Mouse (Mus musculus) T-helper 2 cell (primary cell): ENCODE data around the gene Jag2.

Experiments
- in situ Hi-C: fragments of 300-600 bp; cut with MboI, MseI; formaldehyde crosslinking; loops from one replicate; pipeline ENCODE4 v1.15.1; 2025; ENCODE audit warnings: high pct_unique_total_duplicates

The Jag2 gene

GRCm38 (mm10) chr12:112941156-112941775 is 11.7 kb upstream of the Jag2 start:
- in situ Hi-C loops = loop anchor here (10.0 to 25.0 kb wide), 2 partner anchors 136 to 804 kb away; partner anchors contain the start of genes Ahnak2, Clba1 and Kif26a

GRCm38 (mm10) chr12:112940710-112941109 is 11.1 kb upstream of the Jag2 start:
- in situ Hi-C loops = loop anchor here (10.0 to 25.0 kb wide), 2 partner anchors 136 to 803 kb away; partner anchors contain the start of genes Ahnak2, Clba1 and Kif26a

- in situ Hi-C loops = loop anchor here (10.0 to 25.0 kb wide), 2 partner anchors 135 to 803 kb away; partner anchors contain the start of genes Ahnak2, Clba1 and Kif26a
These were observed 10.7 kb upstream of the Jag2 start for GRCm38 (mm10) chr12:112940238-112940637.

- in situ Hi-C loops = loop anchor here (25.0 kb wide), 1 partner anchor 802 kb away; the partner anchor contains the start of gene Kif26a
These were observed 9.4 kb upstream of the Jag2 start for GRCm38 (mm10) chr12:112938873-112939565.

GRCm38 (mm10) chr12:112938366-112938765 is 8.8 kb upstream of the Jag2 start:
- in situ Hi-C loops = loop anchor here (25.0 kb wide), 1 partner anchor 801 kb away; the partner anchor contains the start of gene Kif26a

- in situ Hi-C loops = loop anchor here (25.0 kb wide), 1 partner anchor 801 kb away; the partner anchor contains the start of gene Kif26a
These were observed 8.3 kb upstream of the Jag2 start for GRCm38 (mm10) chr12:112937906-112938305.

- in situ Hi-C loops = loop anchor here (25.0 kb wide), 1 partner anchor 795 kb away; the partner anchor contains the start of gene Kif26a
These were observed 3.1 kb upstream of the Jag2 start for GRCm38 (mm10) chr12:112932647-112933046.

- in situ Hi-C loops = loop anchor here (25.0 kb wide), 1 partner anchor 791 kb away; the partner anchor contains the start of gene Kif26a
These were observed 955 bp downstream of the Jag2 start for GRCm38 (mm10) chr12:112928401-112929241.

- in situ Hi-C loops = loop anchor here (25.0 kb wide), 1 partner anchor 790 kb away; the partner anchor contains the start of gene Kif26a
These were observed 2.3 kb downstream of the Jag2 start for GRCm38 (mm10) chr12:112927265-112927664.

GRCm38 (mm10) chr12:112925950-112926349 is 3.6 kb downstream of the Jag2 start:
- in situ Hi-C loops = loop anchor here (25.0 kb wide), 1 partner anchor 789 kb away; the partner anchor contains the start of gene Kif26a

- in situ Hi-C loops = no loop called here
These were observed 7.0 kb downstream of the Jag2 start for GRCm38 (mm10) chr12:112922541-112922940.

GRCm38 (mm10) chr12:112921518-112921917 is 8.1 kb downstream of the Jag2 start:
- in situ Hi-C loops = no loop called here

GRCm38 (mm10) chr12:112917906-112918305 is 11.7 kb downstream of the Jag2 start:
- in situ Hi-C loops = loop anchor here (10.0 kb wide), 1 partner anchor 1473 kb away; the partner anchor contains the start of gene Tnfaip2

GRCm38 (mm10) chr12:112917486-112917885 is 12.1 kb downstream of the Jag2 start:
- in situ Hi-C loops = loop anchor here (10.0 kb wide), 1 partner anchor 1473 kb away; the partner anchor contains the start of gene Tnfaip2

GRCm38 (mm10) chr12:112916698-112917400 is 12.7 kb downstream of the Jag2 start:
- in situ Hi-C loops = loop anchor here (10.0 kb wide), 1 partner anchor 1472 kb away; the partner anchor contains the start of gene Tnfaip2

GRCm38 (mm10) chr12:112915587-112915986 is 14.0 kb downstream of the Jag2 start:
- in situ Hi-C loops = loop anchor here (10.0 kb wide), 1 partner anchor 1471 kb away; the partner anchor contains the start of gene Tnfaip2

GRCm38 (mm10) chr12:112914527-112914926 is 15.0 kb downstream of the Jag2 start:
- in situ Hi-C loops = loop anchor here (10.0 kb wide), 1 partner anchor 1470 kb away; the partner anchor contains the start of gene Tnfaip2

- in situ Hi-C loops = loop anchor here (10.0 kb wide), 1 partner anchor 1468 kb away; the partner anchor contains the start of gene Tnfaip2
These were observed 16.4 kb downstream of the Jag2 start for GRCm38 (mm10) chr12:112912951-112913745.

GRCm38 (mm10) chr12:112911701-112912100 is 17.9 kb downstream of the Jag2 start:
- in situ Hi-C loops = loop anchor here (10.0 kb wide), 1 partner anchor 1467 kb away; the partner anchor contains the start of gene Tnfaip2
